Mouse (Mus musculus) bone marrow macrophage, adult 2 months (primary cell): ENCODE results near the gene Olfr1272. TPM values are rescaled to one million over a fixed set of nuclear protein-coding genes. Genes with fewer than 3 reads are reported as not detected.
"Not testable (repeated sequence)": the region's sequence is repeated elsewhere in the genome, so short reads cannot be mapped to it uniquely, and the experiment has no call there.

Source experiments
- H3K27ac ChIP-seq: 2 replicates; pipeline ENCODE4 v1.5.1; 2012; ENCODE audit warnings: low read depth, low read length; ENCODE audit not compliant: insufficient read depth
- H3K4me1 ChIP-seq: 2 replicates; pipeline ENCODE4 v1.6.1; 2012; ENCODE audit warnings: low read length; ENCODE audit not compliant: control insufficient read depth, insufficient read depth
- H3K4me3 ChIP-seq: 2 replicates; pipeline ENCODE4 v1.5.1; 2012; ENCODE audit warnings: mild to moderate bottlenecking, low read length, moderate library complexity; ENCODE audit not compliant: insufficient read depth
- CTCF ChIP-seq: IDR thresholded peaks from 2 replicates; pipeline ENCODE4 v1.5.1; 2012; ENCODE audit warnings: low read depth, mild to moderate bottlenecking, low read length, moderate library complexity
- POLR2A ChIP-seq: IDR thresholded peaks from 2 replicates; pipeline ENCODE4 v1.6.1; 2012; ENCODE audit warnings: mild to moderate bottlenecking, low read depth, low read length, borderline replicate concordance
- polyA plus RNA-seq: library from polyadenylated mRNA; stranded (reverse); fragments of >200 nt; gene quantifications from 2 replicates; pipeline ENCODE4 v1.2.4, GENCODE M21; 2012; ENCODE audit not compliant: missing spikeins, insufficient read depth, insufficient read length

Gene Olfr1272
- not detected in 2 replicates for polyA plus RNA-seq

GRCm38 (mm10) chr2:90292741-90293140, at the start of gene Olfr1272:
Gene Olfr1272, minus strand, starts transcription at chr2:90292841.
- Histone ChIP-seq H3K4me3 (no peak within 1 kb of the TSS), H3K27ac (no peak within 1 kb of the TSS), H3K4me1 (no peaks in the 10 kb centered on the region)
- TF ChIP-seq POLR2A = no peak
- no peak for TF ChIP-seq CTCF

- H3K4me1 ChIP-seq, H3K4me3 ChIP-seq, H3K27ac ChIP-seq: not testable (repeated sequence)
These were observed 29.3 kb upstream of the Olfr1272 start, which contains the start of gene Gm13769 for GRCm38 (mm10) chr2:90321900-90322299. Gene Gm13769, plus strand, starts transcription at chr2:90322200.

- Histone ChIP-seq H3K4me1 (no peaks in the 10 kb centered on the region), H3K27ac (no peak within 1 kb of the TSS), H3K4me3 (no peak within 1 kb of the TSS)
- TF ChIP-seq POLR2A (no peak), CTCF (no peak)
These were observed 21.7 kb downstream of the Olfr1272 start, which contains the start of gene Olfr1271 for GRCm38 (mm10) chr2:90270932-90271331. Gene Olfr1271, minus strand, starts transcription at chr2:90271032.

GRCm38 (mm10) chr2:90257492-90257891, 35.1 kb downstream of the Olfr1272 start, which contains the start of gene Olfr142:
Gene Olfr142, minus strand, starts transcription at chr2:90257592.
- no peaks in the 10 kb centered on the region for H3K4me1 ChIP-seq
- no peak within 1 kb of the TSS for H3K27ac ChIP-seq
- TF ChIP-seq POLR2A (no peak), CTCF (no peak)
- H3K4me3 ChIP-seq = no peak within 1 kb of the TSS

Other genes with a start within 250 kb of the Olfr1272 start
- gene Olfr140, start 229.2 kb downstream of the Olfr1272 start, polyA plus RNA-seq = not detected in 2 replicates
- gene Olfr1269, start 171.4 kb downstream of the Olfr1272 start, polyA plus RNA-seq = not detected in 2 replicates
- gene Olfr32, start 150.5 kb downstream of the Olfr1272 start, polyA plus RNA-seq = not detected in 2 replicates
- gene Olfr1270, start 139.8 kb downstream of the Olfr1272 start, polyA plus RNA-seq = not detected in 2 replicates
- not detected in 2 replicates for gene Olfr1506, start 68.3 kb downstream of the Olfr1272 start, polyA plus RNA-seq
- not detected in 2 replicates for gene Olfr142, start 35.2 kb downstream of the Olfr1272 start, polyA plus RNA-seq
- gene Olfr1271, start 21.8 kb downstream of the Olfr1272 start, polyA plus RNA-seq = 0.12 TPM in 1 of 2 replicates, not detected in the other
- gene Gm13769, start 29.4 kb upstream of the Olfr1272 start, polyA plus RNA-seq = not detected in 2 replicates
- gene Olfr1274-ps, start 105.8 kb upstream of the Olfr1272 start, polyA plus RNA-seq = not detected in 2 replicates